Mouse (Mus musculus): ENCODE measurements at regions not wholly inside any gene's neighbourhood (a gene's known extent, or its start where the extent isn't known, plus 50 kb on each side); places are given as distances from the start of the nearest gene placed in this dataset.

DNA sequence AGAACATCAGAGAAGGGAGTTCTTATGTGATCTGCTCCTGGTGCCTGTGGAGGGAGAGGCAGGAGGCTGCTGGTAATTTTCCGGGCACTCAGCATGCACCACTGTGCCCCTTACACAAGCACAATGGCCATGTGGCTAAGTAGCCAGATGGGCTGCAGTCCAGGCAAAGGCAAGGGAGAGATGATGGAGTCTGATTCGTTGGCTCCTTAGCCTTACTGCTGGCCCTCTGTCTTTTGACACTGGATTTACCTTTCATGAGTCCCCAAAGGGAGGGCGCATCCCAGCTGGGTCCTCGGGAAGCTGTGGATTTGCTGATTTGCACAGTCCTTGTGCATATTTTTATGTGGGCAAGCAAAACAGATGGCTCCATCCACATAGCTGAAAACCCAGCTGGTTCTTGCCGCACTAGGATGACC lies 75.6 kb upstream of the 1700025G04Rik start:
- no peaks in the 10 kb centered on the region for H3K27me3 ChIP-seq (ENCODE audit: control insufficient read depth, insufficient read depth, low read length)
- no peak overlapping the region for H3K9ac ChIP-seq (replicated peaks; ENCODE audit: low read depth, low read length)
- H3K27ac ChIP-seq (ENCODE audit: low read depth, low read length) = peak overlapping the region; percentile 70
- 0 out of 2 replicates have a peak overlapping the region, but pooled peaks have one; percentile 4 for H3K4me2 ChIP-seq (ENCODE audit: low read depth, low read length)
- no peak overlapping the region for H3K4me3 ChIP-seq (ENCODE audit: low read depth, low read length)
- peak; percentile 81 for ATAC-seq (ENCODE audit: low read depth)
- H3K36me3 ChIP-seq (ENCODE audit: control insufficient read depth, insufficient read depth, low read length) = no peaks in the 10 kb centered on the region
- 27% methylated on average over 5 of the region's 5 CpGs for WGBS
- no peaks in the 10 kb centered on the region for H3K9me3 ChIP-seq (ENCODE audit: control insufficient read depth, low read length)
- peaks cover 18% of the 10 kb centered on the region for H3K4me1 ChIP-seq (ENCODE audit: control insufficient read depth, insufficient read depth, low read length)

DNA sequence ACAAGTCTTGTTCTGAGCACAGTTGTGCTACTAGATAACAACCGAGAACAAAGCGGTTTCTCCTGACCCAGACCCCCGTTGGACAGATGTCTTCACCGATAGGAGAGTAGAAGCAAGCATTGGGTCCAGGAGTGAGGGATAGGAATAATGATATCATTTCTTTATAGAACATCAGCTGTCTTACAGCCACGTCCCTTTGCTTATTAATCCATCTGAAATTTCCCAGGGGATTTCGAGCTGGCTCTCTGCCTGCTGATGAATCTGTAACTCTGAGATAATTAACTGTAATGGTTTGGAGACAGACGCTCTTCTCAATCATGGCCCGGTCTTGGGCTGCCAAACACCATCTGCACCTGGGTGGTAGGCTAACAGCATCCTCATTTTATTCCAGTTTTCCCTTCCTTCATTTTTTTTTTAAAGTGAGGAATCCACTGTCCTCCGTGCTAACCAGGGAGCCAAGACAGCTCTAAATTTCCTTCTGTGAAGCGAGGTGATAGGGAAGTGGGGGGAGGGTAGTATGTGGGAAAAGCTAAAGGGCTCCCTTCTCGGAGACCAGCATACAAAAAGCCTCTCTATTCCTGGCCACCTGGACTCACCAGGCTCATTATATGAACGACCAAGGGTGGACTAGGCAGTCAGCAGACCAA lies 75.0 kb upstream of the 1700025G04Rik start:
- H3K9ac ChIP-seq (replicated peaks; ENCODE audit: low read depth, low read length) = no peak overlapping the region
- peaks cover 18% of the 10 kb centered on the region for H3K4me1 ChIP-seq (ENCODE audit: control insufficient read depth, insufficient read depth, low read length)
- 25% methylated on average over 12 of the region's 12 CpGs for WGBS
- no peaks in the 10 kb centered on the region for H3K9me3 ChIP-seq (ENCODE audit: control insufficient read depth, low read length)
- peak; percentile 73 for ATAC-seq (ENCODE audit: low read depth)
- H3K27ac ChIP-seq (ENCODE audit: low read depth, low read length) = peak overlapping the region; percentile 70
- H3K4me3 ChIP-seq (ENCODE audit: low read depth, low read length) = no peak overlapping the region
- no peaks in the 10 kb centered on the region for H3K36me3 ChIP-seq (ENCODE audit: control insufficient read depth, insufficient read depth, low read length)
- 0 out of 2 replicates have a peak overlapping the region, but pooled peaks have one; percentile 4 for H3K4me2 ChIP-seq (ENCODE audit: low read depth, low read length)
- no peaks in the 10 kb centered on the region for H3K27me3 ChIP-seq (ENCODE audit: control insufficient read depth, insufficient read depth, low read length)

DNA sequence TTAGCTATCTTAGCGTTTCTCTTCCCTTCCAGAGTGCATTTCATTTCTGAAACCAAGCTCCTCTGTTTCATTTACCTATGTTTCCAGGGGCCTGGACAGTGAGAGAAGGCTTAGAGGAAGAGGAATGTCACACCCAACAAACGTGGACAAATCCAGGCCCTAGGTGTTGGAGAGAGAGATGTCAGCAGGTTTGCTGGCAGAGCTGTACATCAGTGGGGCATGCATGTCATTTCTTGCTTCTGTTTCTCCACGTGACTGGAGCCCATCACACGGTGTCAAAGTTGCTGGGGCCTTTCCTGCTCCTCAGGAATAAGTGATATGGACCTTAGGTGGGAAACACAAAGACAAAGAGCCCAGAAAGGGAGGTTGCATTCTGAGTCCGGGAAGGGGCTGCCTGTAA lies 74.3 kb upstream of the 1700025G04Rik start:
- 80% methylated on average over 5 of the region's 5 CpGs for WGBS
- H3K4me2 ChIP-seq (ENCODE audit: low read depth, low read length) = no peak overlapping the region
- H3K27ac ChIP-seq (ENCODE audit: low read depth, low read length) = peak overlapping the region; percentile 70; the same call in 1 of the 2 replicates
- no peaks in the 10 kb centered on the region for H3K9me3 ChIP-seq (ENCODE audit: control insufficient read depth, low read length)
- no peak overlapping the region for H3K4me3 ChIP-seq (ENCODE audit: low read depth, low read length)
- H3K4me1 ChIP-seq (ENCODE audit: control insufficient read depth, insufficient read depth, low read length) = peaks cover 18% of the 10 kb centered on the region
- H3K36me3 ChIP-seq (ENCODE audit: control insufficient read depth, insufficient read depth, low read length) = no peaks in the 10 kb centered on the region
- H3K27me3 ChIP-seq (ENCODE audit: control insufficient read depth, insufficient read depth, low read length) = no peaks in the 10 kb centered on the region
- ATAC-seq (ENCODE audit: low read depth) = no peak
- no peak overlapping the region for H3K9ac ChIP-seq (replicated peaks; ENCODE audit: low read depth, low read length)

DNA sequence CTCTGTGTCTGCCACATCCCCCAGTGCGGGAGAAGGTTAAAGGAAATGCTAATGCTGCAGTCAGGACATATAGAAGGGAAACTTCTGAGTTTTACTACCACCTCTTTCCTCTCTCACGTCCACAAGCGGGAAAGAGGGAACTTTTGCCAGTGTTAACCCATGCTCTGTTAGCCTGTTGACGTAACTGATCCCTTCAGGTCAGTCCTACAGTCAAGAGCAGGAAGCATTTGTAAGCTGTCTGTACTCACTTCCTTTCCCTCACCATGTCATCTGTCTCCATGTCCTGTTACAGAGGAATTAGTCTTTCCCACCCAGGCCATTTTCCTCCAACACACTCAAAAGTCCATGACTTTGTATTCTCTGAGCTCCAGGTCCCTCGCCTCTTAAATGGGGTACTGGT lies 62.5 kb upstream of the 1700025G04Rik start:
- Histone ChIP-seq H3K4me1 (ENCODE audit: control insufficient read depth, insufficient read depth, low read length) (no peaks in the 10 kb centered on the region), H3K4me3 (ENCODE audit: low read depth, low read length) (no peak overlapping the region), H3K27me3 (ENCODE audit: control insufficient read depth, insufficient read depth, low read length) (no peaks in the 10 kb centered on the region), H3K9me3 (ENCODE audit: control insufficient read depth, low read length) (no peaks in the 10 kb centered on the region), H3K9ac (replicated peaks; ENCODE audit: low read depth, low read length) (no peak overlapping the region), H3K36me3 (ENCODE audit: control insufficient read depth, insufficient read depth, low read length) (no peaks in the 10 kb centered on the region), H3K27ac (ENCODE audit: low read depth, low read length) (no peak overlapping the region), H3K4me2 (ENCODE audit: low read depth, low read length) (no peak overlapping the region)
- WGBS = 80% methylated on average over 5 of the region's 5 CpGs
- no peak for ATAC-seq (ENCODE audit: low read depth)

DNA sequence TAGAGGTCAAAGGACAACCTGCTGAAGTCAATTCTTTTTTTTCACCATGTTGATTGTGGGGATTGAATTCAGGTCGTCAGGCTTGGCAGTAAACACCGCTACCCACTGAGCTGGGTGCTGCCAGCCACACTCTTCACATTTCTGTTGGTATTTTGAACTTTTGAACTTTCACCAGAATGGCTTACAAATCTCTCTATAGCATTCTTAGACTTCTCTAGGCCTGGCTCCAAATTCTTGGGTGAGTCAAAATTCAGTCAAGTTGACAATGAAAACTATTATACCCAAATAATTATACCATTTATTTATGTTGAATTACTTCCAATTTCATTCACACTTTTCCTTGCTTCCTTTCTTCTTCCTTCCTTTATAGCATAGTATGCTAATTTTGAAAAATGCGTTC lies 58.8 kb upstream of the 1700025G04Rik start:
- no peak for ATAC-seq (ENCODE audit: low read depth)
- H3K27me3 ChIP-seq (ENCODE audit: control insufficient read depth, insufficient read depth, low read length) = no peaks in the 10 kb centered on the region
- H3K4me2 ChIP-seq (ENCODE audit: low read depth, low read length) = no peak overlapping the region
- no peak overlapping the region for H3K9ac ChIP-seq (replicated peaks; ENCODE audit: low read depth, low read length)
- H3K4me3 ChIP-seq (ENCODE audit: low read depth, low read length) = no peak overlapping the region
- no peaks in the 10 kb centered on the region for H3K4me1 ChIP-seq (ENCODE audit: control insufficient read depth, insufficient read depth, low read length)
- H3K9me3 ChIP-seq (ENCODE audit: control insufficient read depth, low read length) = no peaks in the 10 kb centered on the region
- H3K36me3 ChIP-seq (ENCODE audit: control insufficient read depth, insufficient read depth, low read length) = no peaks in the 10 kb centered on the region
- 67% methylated on average over 3 of the region's 3 CpGs for WGBS
- no peak overlapping the region for H3K27ac ChIP-seq (ENCODE audit: low read depth, low read length)

DNA sequence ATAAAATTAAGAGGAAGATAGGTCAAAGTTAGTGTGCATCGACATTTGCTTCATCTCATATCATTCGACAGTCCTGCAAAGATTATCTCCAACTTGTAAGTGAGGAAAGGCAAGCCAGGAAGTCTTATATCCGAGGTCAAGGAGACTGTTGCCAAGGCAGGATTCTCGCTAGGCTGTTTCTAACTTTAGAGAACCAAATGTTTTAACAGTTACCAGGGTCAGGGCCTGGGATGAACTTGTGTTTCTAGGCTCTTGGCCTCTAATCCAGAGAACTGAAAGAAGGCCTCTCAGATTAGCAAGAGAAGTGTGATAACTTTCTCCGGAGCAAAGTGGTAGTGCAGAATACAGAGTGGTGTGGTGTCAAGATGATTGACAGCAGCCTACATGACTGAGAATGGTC lies 50.2 kb upstream of the 1700025G04Rik start:
- 85% methylated on average over 5 of the region's 5 CpGs for WGBS
- Histone ChIP-seq H3K36me3 (ENCODE audit: control insufficient read depth, insufficient read depth, low read length) (no peaks in the 10 kb centered on the region), H3K4me2 (ENCODE audit: low read depth, low read length) (no peak overlapping the region), H3K27ac (ENCODE audit: low read depth, low read length) (no peak overlapping the region), H3K9ac (replicated peaks; ENCODE audit: low read depth, low read length) (no peak overlapping the region), H3K4me3 (ENCODE audit: low read depth, low read length) (no peak overlapping the region), H3K9me3 (ENCODE audit: control insufficient read depth, low read length) (peaks cover 4% of the 10 kb centered on the region), H3K4me1 (ENCODE audit: control insufficient read depth, insufficient read depth, low read length) (no peaks in the 10 kb centered on the region), H3K27me3 (ENCODE audit: control insufficient read depth, insufficient read depth, low read length) (no peaks in the 10 kb centered on the region)
- ATAC-seq (ENCODE audit: low read depth) = no peak

Measured in neural tube, embryonic 14.5 days (tissue).